Mouse (Mus musculus) CH12.LX (cell line): Measurements from ENCODE around the gene Olfr573-ps1. TPM values are rescaled to one million over a fixed set of nuclear protein-coding genes. Genes with fewer than 3 reads are reported as not detected.

Experiments
- DNase-seq: peaks from one replicate; pipeline ENCODE4 v3.0.0-alpha.2; 2013; ENCODE audit errors: extremely low read depth
- H3K27ac ChIP-seq: 2 replicates; pipeline ENCODE4 v1.5.1; 2012; ENCODE audit warnings: low read depth, mild to moderate bottlenecking, control low read depth, moderate library complexity; ENCODE audit not compliant: insufficient read depth
- H3K27me3 ChIP-seq: replicated peaks from 2 replicates; pipeline ENCODE3; 2012; ENCODE audit warnings: inconsistent platforms
- H3K36me3 ChIP-seq, 2 experiments: replicated peaks in 1 of 2; 2 replicates each; pipeline versions ENCODE3 to v1.6.1; 2012; ENCODE audit warnings: inconsistent platforms in 1 of 2, low read length in 1 of 2, mild to moderate bottlenecking in 1 of 2, mixed read lengths in 1 of 2, moderate library complexity in 1 of 2; ENCODE audit not compliant: control insufficient read depth in 1 of 2, insufficient read depth in 1 of 2
- H3K4me1 ChIP-seq, 2 experiments: 2 replicates each; pipeline ENCODE4 v1.6.1; 2012; ENCODE audit warnings: inconsistent platforms in 1 of 2, moderate library complexity in 1 of 2; ENCODE audit not compliant: insufficient read depth in 2 of 2, control insufficient read depth in 1 of 2
- H3K4me2 ChIP-seq: 2 replicates; pipeline ENCODE4 v1.6.1; 2012; ENCODE audit warnings: low read depth, mild to moderate bottlenecking, control low read depth; ENCODE audit not compliant: poor library complexity, insufficient read depth, severe bottlenecking
- H3K4me3 ChIP-seq, 3 experiments: fragments of 150-350 bp in 1 of 3; sonication (generic) in 1 of 3; replicated peaks in 1 of 3; 2 replicates each; pipeline versions ENCODE3 to v1.5.1; 2011 to 2012; ENCODE audit warnings: low read depth in 2 of 3, low read length in 2 of 3, mild to moderate bottlenecking in 2 of 3, moderate library complexity in 2 of 3, control low read depth in 1 of 3, improper control_type of control experiment in 1 of 3, inconsistent platforms in 1 of 3, mixed read lengths in 1 of 3; ENCODE audit not compliant: poor library complexity in 1 of 3
- H3K79me2 ChIP-seq: replicated peaks from 2 replicates; pipeline ENCODE4 v1.6.1; 2012; ENCODE audit warnings: mild to moderate bottlenecking, moderate library complexity; ENCODE audit not compliant: control insufficient read depth, poor library complexity, insufficient read depth, severe bottlenecking; ENCODE audit errors: extremely low read depth
- H3K9ac ChIP-seq: 2 replicates; pipeline ENCODE4 v1.6.1; 2012; ENCODE audit warnings: low read depth, mild to moderate bottlenecking, control low read depth, moderate library complexity; ENCODE audit not compliant: insufficient read depth
- H3K9me3 ChIP-seq: replicated peaks from 2 replicates; pipeline ENCODE3; 2012; ENCODE audit warnings: low read length, inconsistent platforms, mixed read lengths
- CHD1 ChIP-seq: IDR thresholded peaks from 2 replicates; pipeline ENCODE4 v1.6.1; 2012; ENCODE audit warnings: low read depth, low read length, improper control_type of control experiment, inconsistent platforms
- CTCF ChIP-seq, 2 experiments: IDR thresholded peaks in 1 of 2; conservative IDR thresholded peaks in 1 of 2; 2 replicates each; pipeline ENCODE4 v1.5.1; 2011 to 2012; ENCODE audit warnings: low read depth in 2 of 2, low read length in 2 of 2, improper control_type of control experiment in 1 of 2, inconsistent platforms in 1 of 2, mild to moderate bottlenecking in 1 of 2, moderate library complexity in 1 of 2
- E2F4 ChIP-seq: IDR thresholded peaks from 2 replicates; pipeline ENCODE4 v1.6.1; 2011; ENCODE audit warnings: low read depth, low read length, improper control_type of control experiment; ENCODE audit not compliant: insufficient replicate concordance
- ELF1 ChIP-seq: IDR thresholded peaks from 2 replicates; pipeline ENCODE4 v1.6.1; 2014; ENCODE audit warnings: low read depth, mild to moderate bottlenecking, inconsistent platforms, low read length, improper control_type of control experiment
- EP300 ChIP-seq: IDR thresholded peaks from 2 replicates; pipeline ENCODE4 v1.6.1; 2011; ENCODE audit warnings: low read length, improper control_type of control experiment
- ETS1 ChIP-seq: conservative IDR thresholded peaks from 2 replicates; pipeline ENCODE4 v1.6.1; 2012; ENCODE audit warnings: low read depth, mild to moderate bottlenecking, inconsistent platforms, low read length, improper control_type of control experiment, moderate library complexity
- GABPA ChIP-seq: IDR thresholded peaks from 2 replicates; pipeline ENCODE4 v1.6.1; 2012; ENCODE audit warnings: low read depth, low read length, improper control_type of control experiment, inconsistent platforms; ENCODE audit not compliant: insufficient replicate concordance
- IRF4 ChIP-seq: IDR thresholded peaks from 2 replicates; pipeline ENCODE4 v1.6.1; 2014; ENCODE audit warnings: low read depth, mild to moderate bottlenecking, inconsistent platforms, low read length, improper control_type of control experiment
- JUN ChIP-seq: IDR thresholded peaks from 2 replicates; pipeline ENCODE4 v1.6.1; 2011; ENCODE audit warnings: low read depth, mild to moderate bottlenecking, low read length, improper control_type of control experiment, moderate library complexity; ENCODE audit not compliant: insufficient read depth
- JUND ChIP-seq: conservative IDR thresholded peaks from 2 replicates; pipeline ENCODE4 v1.6.1; 2011; ENCODE audit warnings: low read depth, low read length, improper control_type of control experiment
- KAT2A ChIP-seq: IDR thresholded peaks from 2 replicates; pipeline ENCODE4 v1.6.1; 2012; ENCODE audit warnings: low read length, improper control_type of control experiment, inconsistent platforms; ENCODE audit not compliant: insufficient replicate concordance
- MAX ChIP-seq: IDR thresholded peaks from 2 replicates; pipeline ENCODE4 v1.6.1; 2011; ENCODE audit warnings: low read length, improper control_type of control experiment
- MAZ ChIP-seq: IDR thresholded peaks from 2 replicates; pipeline ENCODE4 v1.6.1; 2012; ENCODE audit warnings: low read depth, mild to moderate bottlenecking, inconsistent platforms, low read length, improper control_type of control experiment, moderate library complexity
- MEF2A ChIP-seq: IDR thresholded peaks from 2 replicates; pipeline ENCODE4 v1.6.1; 2014; ENCODE audit warnings: low read depth, mild to moderate bottlenecking, inconsistent platforms, low read length, improper control_type of control experiment, borderline replicate concordance
- MXI1 ChIP-seq: IDR thresholded peaks from 2 replicates; pipeline ENCODE4 v1.6.1; 2011; ENCODE audit warnings: mild to moderate bottlenecking, low read depth, low read length, improper control_type of control experiment
- NRF1 ChIP-seq: IDR thresholded peaks from 2 replicates; pipeline ENCODE4 v1.6.1; 2014; ENCODE audit warnings: low read depth, mild to moderate bottlenecking, inconsistent platforms, low read length, improper control_type of control experiment, moderate library complexity
- POLR2A ChIP-seq: IDR thresholded peaks from 2 replicates; pipeline ENCODE4 v1.6.1; 2011; ENCODE audit warnings: low read depth, mild to moderate bottlenecking, improper control_type of control experiment, low read length
- RAD21 ChIP-seq: IDR thresholded peaks from 2 replicates; pipeline ENCODE4 v1.6.1; 2011; ENCODE audit warnings: low read depth, mild to moderate bottlenecking, low read length, improper control_type of control experiment, moderate library complexity
- RCOR1 ChIP-seq: conservative IDR thresholded peaks from 2 replicates; pipeline ENCODE4 v1.6.1; 2012; ENCODE audit warnings: low read depth, mild to moderate bottlenecking, inconsistent platforms, low read length, improper control_type of control experiment
- SMC3 ChIP-seq: IDR thresholded peaks from 2 replicates; pipeline ENCODE4 v1.6.1; 2011; ENCODE audit warnings: low read depth, low read length, improper control_type of control experiment
- TBP ChIP-seq: conservative IDR thresholded peaks from 2 replicates; pipeline ENCODE4 v1.6.1; 2011; ENCODE audit warnings: low read depth, low read length, improper control_type of control experiment
- TCF12 ChIP-seq: IDR thresholded peaks from 2 replicates; pipeline ENCODE4 v1.6.1; 2014; ENCODE audit warnings: low read depth, mild to moderate bottlenecking, inconsistent platforms, low read length, improper control_type of control experiment
- USF1 ChIP-seq: IDR thresholded peaks from 2 replicates; pipeline ENCODE4 v1.6.1; 2014; ENCODE audit warnings: low read depth, mild to moderate bottlenecking, inconsistent platforms, low read length, improper control_type of control experiment
- ZC3H11A ChIP-seq: IDR thresholded peaks from 2 replicates; pipeline ENCODE4 v1.6.1; 2012; ENCODE audit warnings: low read depth, mild to moderate bottlenecking, inconsistent platforms, low read length, improper control_type of control experiment
- ZKSCAN1 ChIP-seq: IDR thresholded peaks from 2 replicates; pipeline ENCODE4 v1.6.1; 2012; ENCODE audit warnings: low read depth, inconsistent platforms, low read length, improper control_type of control experiment, borderline replicate concordance
- ZMIZ1 ChIP-seq: IDR thresholded peaks from 2 replicates; pipeline ENCODE4 v1.6.1; 2012; ENCODE audit warnings: low read depth, mild to moderate bottlenecking, inconsistent platforms, low read length, improper control_type of control experiment
- ZNF384 ChIP-seq: IDR thresholded peaks from 2 replicates; pipeline ENCODE4 v1.6.1; 2012; ENCODE audit warnings: low read depth, low read length, improper control_type of control experiment, inconsistent platforms
- dilution Hi-C: fragments of 300-500 bp; cut with MboI; formaldehyde crosslinking; loops from 2 replicates; pipeline ENCODE4 v1.14.3; 2020; ENCODE audit warnings: low sequenced_read_pairs; ENCODE audit not compliant: extremely low pct_unique_long_range_greater_than_20kb, extremely low pct_ligation_motif_present
- in situ Hi-C: fragments of 300-500 bp; cut with MboI; formaldehyde crosslinking; loops from 3 replicates; pipeline ENCODE4 v1.14.3; 2019; ENCODE audit warnings: low sequenced_read_pairs, low pct_ligation_motif_present, low pct_unique_long_range_greater_than_20kb, mixed read lengths
- polyA plus RNA-seq: library from polyadenylated mRNA; unstranded; fragments of >175 nt; gene quantifications from 2 replicates; pipeline ENCODE4 v1.2.1, GENCODE M21; 2012; ENCODE audit warnings: low read depth; ENCODE audit not compliant: insufficient read length
- total RNA-seq, 2 experiments: library from RNA; depleted of rRNA; stranded (reverse); fragments of 300-350 nt in 1 of 2; fragments of >200 nt in 1 of 2; gene quantifications; 2 replicates each; pipeline ENCODE4 v1.2.3; 2012 to 2014

Olfr573-ps1 gene
- total and polyA plus RNA-seq, 3 experiments, result not detected

GRCm38 (mm10) chr7:102950732-102951131 lies 8.4 kb upstream of the Olfr573-ps1 start:
- no peak overlapping the region for H3K4me2 ChIP-seq
- no peak for DNase-seq
- H3K79me2 ChIP-seq, result no peaks in the 10 kb centered on the region
- H3K27me3 ChIP-seq, result no peaks in the 10 kb centered on the region
- TF ChIP-seq ZMIZ1 (no peak), MEF2A (no peak), MXI1 (no peak), KAT2A (no peak), ZNF384 (no peak), USF1 (no peak), JUND (no peak), NRF1 (no peak), JUN (no peak), MAZ (no peak), CHD1 (no peak), ZC3H11A (no peak), IRF4 (no peak), ZKSCAN1 (no peak), GABPA (no peak)
- in situ Hi-C loops, result no loop called here
- no peaks in the 10 kb centered on the region for H3K4me1 ChIP-seq
- dilution Hi-C loops, result no loop called here
- H3K4me3 ChIP-seq, result no peak overlapping the region
- no peaks in the 10 kb centered on the region for H3K36me3 ChIP-seq
- H3K27ac ChIP-seq, result no peak overlapping the region
- H3K9me3 ChIP-seq, result no peaks in the 10 kb centered on the region
- H3K9ac ChIP-seq, result no peak overlapping the region

DNA sequence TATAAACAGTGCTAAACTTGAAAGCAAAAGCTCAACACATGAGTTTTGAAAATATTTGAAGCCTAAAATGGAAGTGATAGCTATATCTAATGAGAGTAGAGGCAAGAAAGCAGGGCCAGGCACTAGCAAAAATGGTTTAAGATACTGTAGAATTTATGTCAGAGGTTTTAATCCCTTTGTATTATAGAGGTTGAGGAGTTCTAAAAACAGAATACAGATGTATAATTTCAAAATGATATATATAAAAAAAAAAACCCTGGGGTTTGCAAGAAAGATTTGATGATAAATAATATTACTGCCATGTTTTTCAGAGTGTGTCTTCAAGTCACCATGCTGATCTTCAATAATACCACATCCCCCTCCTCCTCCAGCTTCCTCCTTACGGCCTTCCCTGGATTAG lies 5.8 kb upstream of the Olfr573-ps1 start, which contains the start of gene Olfr574:
TSS of gene Olfr574 (plus strand) at position 301 of the 400 bp plus-strand sequence.
- H3K4me2 ChIP-seq, result no peak within 1 kb of the TSS
- H3K36me3 ChIP-seq, result no peaks in the 10 kb centered on the region
- no peaks in the 10 kb centered on the region for H3K4me1 ChIP-seq
- H3K79me2 ChIP-seq, result no peaks in the 10 kb centered on the region
- no peaks in the 10 kb centered on the region for H3K9me3 ChIP-seq
- no peak within 1 kb of the TSS for H3K27ac ChIP-seq
- H3K27me3 ChIP-seq, result no peaks in the 10 kb centered on the region
- no peak for DNase-seq
- TF ChIP-seq MAX, result no peak
- TF ChIP-seq SMC3, result no peak
- no peak for TF ChIP-seq NRF1
- no peak for TF ChIP-seq ETS1
- no peak for TF ChIP-seq CTCF (conservative IDR thresholded peaks at IDR 0.05 in 1 of 2, IDR thresholded peaks at IDR 0.05 in 1 of 2; ENCODE audit: low read depth in 2 of 2, low read length in 2 of 2)
- no peak for TF ChIP-seq EP300
- no peak for TF ChIP-seq E2F4
- TF ChIP-seq TCF12, result no peak
- TF ChIP-seq JUND, result no peak
- no peak for TF ChIP-seq ELF1
- no peak for TF ChIP-seq RCOR1
- no peak for TF ChIP-seq MXI1
- no peak for TF ChIP-seq TBP
- TF ChIP-seq JUN, result no peak
- TF ChIP-seq RAD21, result no peak
- no peak for TF ChIP-seq POLR2A
- no peak for TF ChIP-seq MAZ
- no peak for TF ChIP-seq GABPA
- H3K4me3 ChIP-seq, result no peak within 1 kb of the TSS
- dilution Hi-C loops (no loop called here), in situ Hi-C loops (no loop called here)
- H3K9ac ChIP-seq, result no peak within 1 kb of the TSS
